Mouse (Mus musculus) ovary, adult 18-20 months (tissue): ENCODE results near the gene Olfr1262.

Experiments used
- DNase-seq: peaks from one replicate; pipeline ENCODE4 v3.0.0; 2022; ENCODE audit warnings: low spot score, mixed read lengths

Olfr1262 gene

GRCm38 (mm10) chr2:89999845-90000244, at the start of gene Olfr1262:
Olfr1262 (plus strand) TSS chr2:90000145.
- no peak for DNase-seq

DNA sequence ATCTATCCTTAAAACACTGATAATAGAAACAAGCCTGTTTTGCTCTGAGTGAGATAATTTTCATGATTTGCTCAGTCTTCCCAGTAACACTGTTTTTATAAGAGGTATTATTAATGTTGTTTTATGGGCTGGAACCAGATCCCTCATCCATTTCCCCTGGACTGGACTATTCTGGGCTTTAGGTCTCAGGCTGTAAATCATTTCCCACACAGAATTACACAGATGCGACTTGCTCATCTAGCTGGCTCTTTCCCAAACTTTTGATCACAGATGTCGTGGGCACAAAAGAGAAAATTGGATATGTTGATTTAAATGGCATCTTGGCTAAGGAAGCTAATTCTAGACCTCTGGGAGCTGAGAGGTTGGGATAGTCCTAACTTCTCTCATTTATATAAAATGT, 25.8 kb upstream of the Olfr1262 start, which contains the start of gene Olfr1260:
Gene Olfr1260, plus strand, starts transcription at position 157 of the 400 bp plus-strand sequence.
- no peak for DNase-seq

GRCm38 (mm10) chr2:89977709-89978108, 22.2 kb upstream of the Olfr1262 start:
- no peak for DNase-seq

DNA sequence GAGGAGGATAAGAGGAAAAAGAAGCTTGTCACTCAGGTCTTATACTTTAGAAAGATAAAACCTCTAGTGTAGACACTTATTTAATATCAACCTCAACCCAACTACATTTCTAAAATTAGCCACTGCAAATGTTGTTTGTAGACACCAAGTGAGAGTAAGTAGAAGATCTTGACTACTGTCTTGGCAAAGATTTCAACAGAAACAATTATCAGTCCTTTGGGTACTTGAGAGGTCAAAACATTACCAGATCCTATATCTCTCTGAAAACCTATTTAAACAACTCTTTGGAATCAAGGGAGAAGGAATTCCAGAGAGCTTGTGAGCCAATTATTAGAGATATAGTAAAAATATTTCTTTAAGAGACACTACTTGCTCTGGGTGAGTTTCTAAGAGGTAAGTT, 9.0 kb upstream of the Olfr1262 start, which contains the start of gene Olfr1261:
Gene Olfr1261, plus strand, starts transcription at position 301 of the 400 bp plus-strand sequence.
- DNase-seq, result no peak

GRCm38 (mm10) chr2:90011831-90012230, 11.9 kb downstream of the Olfr1262 start, which contains the start of gene Olfr1263:
Olfr1263 (plus strand) TSS chr2:90012131.
- no peak for DNase-seq

GRCm38 (mm10) chr2:90025477-90025876, 25.5 kb downstream of the Olfr1262 start, which contains the start of gene Olfr1264:
Olfr1264 (minus strand) TSS chr2:90025577.
- DNase-seq, result no peak

- no peak for DNase-seq
Measured at GRCm38 (mm10) chr2:90035037-90035436, 35.1 kb downstream of the Olfr1262 start, which contains the start of gene Olfr1265. Olfr1265 (plus strand) TSS chr2:90035337.
